Mouse (Mus musculus): ENCODE data around the gene Narfl. TPM values are rescaled to one million over a fixed set of nuclear protein-coding genes. Genes with fewer than 3 reads are reported as not detected.

Gene Narfl
- total RNA-seq, 1 experiment, result 27.0 TPM

DNA sequence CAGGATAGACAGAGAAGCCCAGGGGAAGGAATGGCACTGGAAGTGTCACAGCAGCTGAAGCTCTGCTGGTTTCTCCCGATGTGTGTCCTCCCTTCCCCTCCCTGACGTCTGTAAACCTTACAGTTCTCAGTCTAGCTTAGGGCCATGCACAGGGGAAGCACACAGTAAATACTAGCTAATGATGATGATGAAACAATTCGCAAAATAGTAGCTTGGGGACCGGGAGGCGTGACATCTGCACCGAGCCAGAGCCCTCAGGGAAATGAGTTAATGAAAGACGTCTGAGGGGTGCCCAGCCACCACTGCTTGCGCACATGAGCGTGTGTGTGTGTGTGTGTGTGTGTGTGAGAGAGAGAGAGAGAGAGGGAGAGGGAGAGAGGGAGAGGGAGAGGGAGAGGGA is 4.2 kb upstream of the Narfl start:
- in situ Hi-C loops (cut with MboI; ENCODE audit: low sequenced_read_pairs in 2 of 2, unreplicated experiment in 2 of 2), result no loop called here
- Histone ChIP-seq H3K4me1 (ENCODE audit: control insufficient read depth in 2 of 2, insufficient read depth in 2 of 2, low read length in 2 of 2, poor library complexity in 1 of 2) (peaks cover 1 to 2% of the 10 kb centered on the region in 2 experiments; a peak in 1 of 4 replicates), H3K36me3 (ENCODE audit: control insufficient read depth, insufficient read depth, low read length, poor library complexity, severe bottlenecking) (no peaks in the 10 kb centered on the region), H3K4me3 (ENCODE audit: insufficient read depth in 1 of 2, low read depth in 1 of 2, low read length in 2 of 2, poor library complexity in 1 of 2, severe bottlenecking in 1 of 2) (no peak overlapping the region), H3K27ac (ENCODE audit: insufficient read depth, low read depth, low read length, poor library complexity, severe bottlenecking) (no peak overlapping the region), H3K9ac (ENCODE audit: insufficient read depth, low read depth, low read length, poor library complexity, severe bottlenecking) (no peak overlapping the region), H3K9me3 (ENCODE audit: control insufficient read depth, insufficient read depth, low read depth, low read length) (no peaks in the 10 kb centered on the region)
- DNase-seq (ENCODE audit: low read depth, low spot score), result no peak
- TF ChIP-seq ZNF384 (IDR thresholded peaks at IDR 0.05; ENCODE audit: low read depth, low read length) (no peak), HCFC1 (IDR thresholded peaks at IDR 0.05; ENCODE audit: borderline replicate concordance, insufficient read depth, low read length) (no peak), ZC3H11A (IDR thresholded peaks at IDR 0.05; ENCODE audit: borderline replicate concordance, low read depth, low read length) (no peak), MAFK (IDR thresholded peaks at IDR 0.05; ENCODE audit: insufficient read depth, low read depth, low read length) (no peak), CHD2 (IDR thresholded peaks at IDR 0.05; ENCODE audit: low read depth, low read length) (no peak)

GRCm38 (mm10) chr17:25775318-25776062 is 1.9 kb downstream of the Narfl start:
- no peak overlapping the region for H3K4me3 ChIP-seq (ENCODE audit: insufficient read depth in 1 of 2, low read depth in 1 of 2, low read length in 2 of 2, poor library complexity in 1 of 2, severe bottlenecking in 1 of 2)
- H3K4me1 ChIP-seq (ENCODE audit: control insufficient read depth in 2 of 2, insufficient read depth in 2 of 2, low read length in 2 of 2, poor library complexity in 1 of 2), result peaks cover 2 to 3% of the 10 kb centered on the region in 2 experiments; a peak in 1 of 4 replicates
- TF ChIP-seq CHD2 (IDR thresholded peaks at IDR 0.05; ENCODE audit: low read depth, low read length) (no peak), ZC3H11A (IDR thresholded peaks at IDR 0.05; ENCODE audit: borderline replicate concordance, low read depth, low read length) (no peak), MAFK (IDR thresholded peaks at IDR 0.05; ENCODE audit: insufficient read depth, low read depth, low read length) (no peak), ZNF384 (IDR thresholded peaks at IDR 0.05; ENCODE audit: low read depth, low read length) (no peak), HCFC1 (IDR thresholded peaks at IDR 0.05; ENCODE audit: borderline replicate concordance, insufficient read depth, low read length) (no peak)
- H3K36me3 ChIP-seq (ENCODE audit: control insufficient read depth, insufficient read depth, low read length, poor library complexity, severe bottlenecking), result peaks cover 20% of the 10 kb centered on the region
- H3K27ac ChIP-seq (ENCODE audit: insufficient read depth, low read depth, low read length, poor library complexity, severe bottlenecking), result no peak overlapping the region
- in situ Hi-C loops (cut with MboI; ENCODE audit: low sequenced_read_pairs in 2 of 2, unreplicated experiment in 2 of 2), result no loop called here
- DNase-seq (ENCODE audit: low read depth, low spot score), result no peak
- no peak overlapping the region for H3K9ac ChIP-seq (ENCODE audit: insufficient read depth, low read depth, low read length, poor library complexity, severe bottlenecking)
- H3K9me3 ChIP-seq (ENCODE audit: control insufficient read depth, insufficient read depth, low read depth, low read length), result no peaks in the 10 kb centered on the region

DNA sequence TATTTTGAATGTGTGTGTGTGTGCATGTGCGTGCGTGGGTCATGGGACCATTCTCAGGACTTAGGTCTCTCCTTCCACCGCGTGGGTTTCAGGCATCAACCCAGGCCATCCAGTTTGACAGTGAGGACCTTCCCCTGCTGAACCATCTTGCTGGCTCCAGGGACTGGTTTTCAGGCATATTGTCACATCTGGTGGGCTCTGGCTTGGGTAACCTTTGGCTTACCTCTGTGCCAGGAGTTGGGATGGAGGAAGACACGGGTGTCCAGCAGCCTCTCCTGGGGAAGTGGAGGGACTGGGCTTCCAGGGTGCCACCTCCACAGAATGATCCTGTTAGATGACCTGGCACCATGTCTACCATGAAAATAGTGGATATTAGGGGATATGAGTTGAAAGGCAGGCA is 4.4 kb downstream of the Narfl start:
- TF ChIP-seq ZC3H11A (IDR thresholded peaks at IDR 0.05; ENCODE audit: borderline replicate concordance, low read depth, low read length) (no peak), CHD2 (IDR thresholded peaks at IDR 0.05; ENCODE audit: low read depth, low read length) (no peak), HCFC1 (IDR thresholded peaks at IDR 0.05; ENCODE audit: borderline replicate concordance, insufficient read depth, low read length) (no peak), ZNF384 (IDR thresholded peaks at IDR 0.05; ENCODE audit: low read depth, low read length) (no peak), MAFK (IDR thresholded peaks at IDR 0.05; ENCODE audit: insufficient read depth, low read depth, low read length) (no peak)
- in situ Hi-C loops (cut with MboI; ENCODE audit: low sequenced_read_pairs in 2 of 2, unreplicated experiment in 2 of 2), result no loop called here

DNA sequence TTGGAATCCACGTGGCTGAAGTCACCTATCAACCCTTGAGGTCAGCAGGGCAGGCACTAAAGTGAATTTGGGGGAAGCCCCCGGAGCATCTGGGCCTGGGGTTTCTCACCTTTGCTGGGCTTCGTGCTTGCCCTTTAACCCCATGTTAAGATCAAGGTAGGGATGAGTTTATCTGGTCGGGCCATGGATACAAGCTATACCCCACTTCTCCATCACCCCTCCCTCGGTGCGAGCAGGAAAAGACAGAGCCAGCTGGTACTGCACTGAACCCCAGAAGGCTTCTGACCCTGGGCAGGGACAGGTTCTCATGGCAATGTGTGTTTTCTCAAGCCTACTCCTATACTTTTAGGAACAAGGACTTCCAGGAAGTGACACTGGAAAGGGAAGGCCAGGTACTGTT is 7.8 kb downstream of the Narfl start:
- Histone ChIP-seq H3K9ac (ENCODE audit: insufficient read depth, low read depth, low read length, poor library complexity, severe bottlenecking) (no peak overlapping the region), H3K4me1 (ENCODE audit: control insufficient read depth in 2 of 2, insufficient read depth in 2 of 2, low read length in 2 of 2, poor library complexity in 1 of 2) (peaks cover 3 to 5% of the 10 kb centered on the region in 2 experiments; a peak in 1 of 4 replicates), H3K27ac (ENCODE audit: insufficient read depth, low read depth, low read length, poor library complexity, severe bottlenecking) (no peak overlapping the region), H3K4me3 (ENCODE audit: insufficient read depth in 1 of 2, low read depth in 1 of 2, low read length in 2 of 2, poor library complexity in 1 of 2, severe bottlenecking in 1 of 2) (no peak overlapping the region), H3K9me3 (ENCODE audit: control insufficient read depth, insufficient read depth, low read depth, low read length) (no peaks in the 10 kb centered on the region), H3K36me3 (ENCODE audit: control insufficient read depth, insufficient read depth, low read length, poor library complexity, severe bottlenecking) (peaks cover 45% of the 10 kb centered on the region)
- in situ Hi-C loops (cut with MboI; ENCODE audit: low sequenced_read_pairs in 2 of 2, unreplicated experiment in 2 of 2), result no loop called here
- no peak for DNase-seq (ENCODE audit: low read depth, low spot score)
- TF ChIP-seq ZNF384 (IDR thresholded peaks at IDR 0.05; ENCODE audit: low read depth, low read length), result no peak
- no peak for TF ChIP-seq HCFC1 (IDR thresholded peaks at IDR 0.05; ENCODE audit: borderline replicate concordance, insufficient read depth, low read length)
- TF ChIP-seq MAFK (IDR thresholded peaks at IDR 0.05; ENCODE audit: insufficient read depth, low read depth, low read length), result no peak
- no peak for TF ChIP-seq ZC3H11A (IDR thresholded peaks at IDR 0.05; ENCODE audit: borderline replicate concordance, low read depth, low read length)
- TF ChIP-seq CHD2 (IDR thresholded peaks at IDR 0.05; ENCODE audit: low read depth, low read length), result no peak

More for the DNA sequence above, 4.4 kb downstream of the Narfl start:
- no peak overlapping the region for H3K9ac ChIP-seq (ENCODE audit: insufficient read depth, low read depth, low read length, poor library complexity, severe bottlenecking)
- H3K27ac ChIP-seq (ENCODE audit: insufficient read depth, low read depth, low read length, poor library complexity, severe bottlenecking), result no peak overlapping the region
- H3K4me3 ChIP-seq (ENCODE audit: insufficient read depth in 1 of 2, low read depth in 1 of 2, low read length in 2 of 2, poor library complexity in 1 of 2, severe bottlenecking in 1 of 2), result no peak overlapping the region
- H3K9me3 ChIP-seq (ENCODE audit: control insufficient read depth, insufficient read depth, low read depth, low read length), result no peaks in the 10 kb centered on the region
- H3K4me1 ChIP-seq (ENCODE audit: control insufficient read depth in 2 of 2, insufficient read depth in 2 of 2, low read length in 2 of 2, poor library complexity in 1 of 2), result peaks cover 2 to 3% of the 10 kb centered on the region in 2 experiments; a peak in 1 of 4 replicates
- no peak for DNase-seq (ENCODE audit: low read depth, low spot score)
- H3K36me3 ChIP-seq (ENCODE audit: control insufficient read depth, insufficient read depth, low read length, poor library complexity, severe bottlenecking), result peaks cover 35% of the 10 kb centered on the region

Data from ES-E14 (cell line).